Mouse (Mus musculus) urinary bladder, postnatal 10 days (tissue): ENCODE results near the gene Zmym2.

Experiments
- DNase-seq: peaks from one replicate; pipeline ENCODE4 v3.0.0; 2022; ENCODE audit warnings: low spot score

The Zmym2 gene

DNA sequence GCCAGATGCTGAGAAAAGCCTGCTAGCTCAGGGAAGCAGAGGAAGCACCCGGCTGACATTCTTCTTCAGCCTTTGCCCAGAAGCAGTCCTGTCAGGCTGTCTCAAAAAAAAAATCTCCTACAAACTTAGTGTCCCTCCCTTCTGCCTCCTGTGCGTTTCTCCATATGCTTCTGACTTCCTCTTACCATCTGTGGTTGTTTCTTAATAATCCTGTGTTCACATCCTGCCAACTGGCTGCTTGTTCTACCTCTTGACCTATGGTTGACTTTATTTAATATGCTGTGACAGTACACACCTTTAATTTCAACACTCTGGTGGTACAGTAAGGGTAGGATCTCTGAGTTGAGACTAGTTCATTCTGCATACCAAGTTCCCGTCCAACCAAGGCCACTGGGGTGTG is 32.1 kb downstream of the Zmym2 start:
- no peak for DNase-seq

DNA sequence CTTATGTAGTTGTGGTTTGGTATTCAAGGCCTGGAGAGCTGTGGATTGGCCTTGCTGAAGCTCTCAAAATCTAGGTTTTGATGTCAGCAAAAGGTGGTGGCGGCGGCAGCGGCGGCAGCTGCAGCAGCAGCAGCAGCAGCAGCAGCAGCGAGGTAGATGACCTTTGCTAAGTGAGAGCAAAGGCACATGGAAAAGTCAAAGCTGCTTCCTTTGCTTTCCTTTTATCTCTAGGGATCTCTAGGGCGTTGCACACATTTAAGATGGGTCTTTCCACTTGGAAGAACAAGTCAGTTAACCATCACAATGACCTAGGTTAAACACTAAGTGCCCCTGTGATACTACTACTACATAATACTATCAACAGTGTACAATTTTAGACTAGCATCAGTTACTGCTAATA is 49.0 kb downstream of the Zmym2 start:
- DNase-seq, result no peak

DNA sequence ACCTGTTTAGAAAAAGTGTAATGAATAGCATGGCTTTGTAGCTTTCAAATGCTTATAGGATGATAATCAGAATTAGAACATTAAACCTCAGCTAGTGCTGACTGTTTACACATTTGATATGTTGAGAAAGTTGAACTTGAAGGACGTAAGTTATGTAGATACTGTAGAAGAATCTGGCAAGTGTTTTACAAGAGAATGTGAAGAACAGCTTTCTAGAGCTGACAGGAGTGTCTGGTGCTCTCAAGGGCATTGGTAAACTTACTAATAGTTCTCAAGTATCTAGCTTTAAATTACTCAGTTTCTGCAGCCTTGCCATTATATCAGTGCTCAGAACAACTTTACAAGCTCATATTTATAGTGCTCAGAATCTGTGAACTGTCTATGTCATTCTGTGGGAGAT is 53.5 kb downstream of the Zmym2 start:
- DNase-seq, result no peak

DNA sequence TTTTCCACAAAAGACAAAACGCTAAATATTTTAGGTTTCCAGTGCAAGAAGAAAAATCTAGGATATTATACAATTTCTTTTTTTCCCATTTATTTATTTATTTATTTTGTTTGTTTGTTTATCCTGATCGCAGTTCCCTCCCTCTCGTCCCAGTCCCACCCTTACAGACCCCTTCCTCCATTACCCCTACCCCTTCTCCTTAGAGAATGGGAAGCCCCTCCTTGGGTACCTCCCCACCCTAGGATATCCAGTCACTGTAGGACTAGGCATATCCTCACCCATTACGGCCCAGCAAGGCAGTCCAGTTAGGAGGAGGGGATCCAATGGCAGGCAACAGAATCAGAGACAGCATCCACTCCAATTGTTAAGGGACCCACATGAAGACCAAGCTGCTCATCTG is 66.5 kb downstream of the Zmym2 start:
- DNase-seq, result no peak

DNA sequence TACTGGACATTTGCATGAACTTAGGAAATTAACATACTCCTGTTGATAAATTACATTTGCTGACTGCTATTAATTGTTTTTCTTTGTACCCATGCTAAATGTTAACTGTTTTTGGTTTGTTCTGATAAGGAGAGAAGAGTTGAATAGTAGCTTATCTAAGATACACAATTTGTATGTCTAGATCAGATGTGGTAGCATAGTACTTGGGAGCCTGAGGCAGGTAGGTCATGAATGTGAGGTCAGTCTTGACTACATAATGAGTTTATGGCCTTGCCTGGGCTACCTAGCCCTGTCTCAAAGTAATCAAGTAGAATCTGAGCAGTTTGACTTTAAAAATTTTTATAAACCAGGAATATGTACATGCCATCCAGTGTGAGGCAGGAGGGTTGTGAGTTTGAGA is 67.9 kb downstream of the Zmym2 start:
- DNase-seq, result no peak

DNA sequence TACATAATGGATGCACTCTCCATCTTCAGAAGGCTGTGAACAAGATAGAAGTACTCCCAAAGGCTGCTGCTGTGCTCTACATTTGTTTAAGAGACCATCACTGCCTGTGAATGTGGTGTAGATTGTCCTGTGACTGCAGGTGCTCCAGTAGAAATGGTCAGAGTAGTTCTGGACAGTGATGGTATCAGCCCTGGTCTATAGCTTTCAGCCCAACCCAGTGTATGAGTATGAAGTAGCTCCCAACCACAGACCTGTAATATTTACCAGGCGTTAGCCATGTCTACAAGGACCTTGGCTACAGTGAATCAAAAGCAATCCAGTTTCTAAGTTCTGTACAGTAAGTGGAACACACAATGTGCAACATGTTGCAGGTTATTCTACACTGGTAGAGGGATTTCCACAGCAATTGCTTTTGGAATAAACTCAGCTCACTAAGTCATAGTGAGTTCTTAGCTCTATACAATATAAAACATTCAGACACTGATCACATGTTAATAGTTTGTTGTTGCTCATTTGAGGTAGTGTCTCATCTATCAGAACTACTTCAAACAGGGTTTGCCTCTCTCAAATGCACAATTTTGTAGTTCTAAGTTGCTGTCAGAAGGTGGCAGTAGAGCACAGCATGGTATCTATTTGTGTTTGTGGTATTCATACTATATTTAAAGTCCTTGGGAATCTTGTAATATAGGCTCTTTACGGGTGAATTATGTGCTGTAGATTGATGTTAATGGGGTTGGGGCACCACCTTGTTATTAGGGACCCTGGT is 77.7 kb downstream of the Zmym2 start:
- DNase-seq, result no peak

DNA sequence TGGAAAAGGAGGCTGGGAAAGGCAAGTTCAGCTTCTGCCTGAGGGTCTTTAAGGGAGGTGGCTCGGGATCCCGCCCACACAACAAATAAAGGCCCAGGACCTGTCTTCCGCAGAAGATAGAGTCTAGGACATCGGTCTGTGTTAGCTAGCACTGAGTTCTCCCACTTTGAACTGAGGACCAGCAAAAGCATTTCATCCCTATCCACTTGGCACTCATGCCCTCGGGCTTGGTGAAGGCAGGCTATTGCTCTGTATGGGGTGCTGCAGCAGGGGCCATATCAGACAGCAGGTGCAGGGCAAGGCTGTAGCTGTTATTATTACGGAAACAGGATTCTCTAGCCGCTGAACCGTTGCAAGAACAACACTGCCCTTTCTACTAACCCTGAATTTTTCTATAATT is 83.2 kb downstream of the Zmym2 start:
- no peak for DNase-seq

DNA sequence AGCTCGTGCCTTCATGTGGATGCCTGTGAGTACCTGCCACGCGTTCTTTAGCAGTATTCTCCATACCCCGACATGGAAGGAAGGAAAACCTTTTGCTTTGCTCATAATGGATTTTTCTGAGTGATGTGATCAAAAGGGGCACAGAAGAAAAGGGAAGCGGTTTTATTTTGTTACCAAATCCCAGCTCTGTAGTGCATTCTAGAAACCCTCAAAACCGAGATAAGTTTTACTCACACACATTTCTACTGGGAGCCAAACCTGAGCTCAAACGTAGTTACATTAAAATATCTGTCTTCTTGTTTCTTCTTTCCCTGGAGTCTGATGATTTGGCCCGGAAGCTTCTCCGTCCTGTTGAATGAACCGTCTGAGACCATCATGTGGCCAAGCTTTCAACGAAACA is 83.7 kb downstream of the Zmym2 start:
- no peak for DNase-seq

DNA sequence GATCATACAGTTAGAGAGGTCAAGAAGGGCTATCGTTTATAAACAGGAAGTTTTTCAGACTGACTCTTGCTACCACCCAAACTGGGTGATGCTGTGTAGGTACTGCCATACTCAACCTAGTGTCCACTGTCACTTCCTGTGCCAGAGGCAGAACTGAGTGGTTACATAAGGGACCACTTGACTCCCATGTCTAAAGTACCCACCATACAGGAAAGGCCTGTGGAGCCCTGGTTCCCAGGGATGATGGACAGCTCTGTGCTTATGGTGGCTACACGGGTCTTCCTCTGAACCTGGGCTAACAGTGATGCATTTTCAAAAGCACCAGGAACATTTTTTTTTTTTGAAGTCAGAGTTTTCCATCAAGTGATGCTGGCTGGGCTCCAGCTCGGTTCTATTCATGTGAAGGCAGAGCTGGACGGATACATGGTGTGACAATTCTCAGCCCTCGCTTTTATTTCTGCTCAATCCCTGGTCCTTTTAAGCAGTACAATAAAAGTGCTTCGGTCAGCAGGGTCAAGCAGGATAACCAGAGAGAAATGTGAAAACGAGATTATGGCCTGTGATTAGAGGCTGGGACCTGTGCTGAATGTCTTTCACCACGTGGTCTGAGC is 91.7 kb downstream of the Zmym2 start:
- no peak for DNase-seq

DNA sequence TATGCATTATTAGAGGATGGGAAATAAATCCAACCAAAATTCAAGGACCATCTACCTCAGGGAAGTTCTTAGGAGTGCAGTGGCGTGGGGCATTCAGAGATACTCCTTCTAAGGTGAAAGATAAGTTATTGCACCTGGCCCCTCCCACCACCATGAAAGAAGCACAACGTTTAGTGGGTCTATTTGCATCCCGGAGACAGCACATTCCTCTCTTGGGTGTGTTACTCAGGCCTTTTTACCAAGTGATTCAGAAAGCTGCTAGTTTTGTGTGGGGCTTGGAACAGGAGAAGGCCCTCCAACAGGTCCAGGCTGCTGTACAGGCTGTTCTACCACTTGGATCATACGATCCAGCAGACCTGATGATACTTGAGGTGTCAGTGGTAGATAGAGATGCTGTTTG is 102.2 kb downstream of the Zmym2 start:
- no peak for DNase-seq
